Mouse (Mus musculus) heart, postnatal 0 days (tissue): ENCODE measurements around the gene Grin2d. TPM values are rescaled to one million over a fixed set of nuclear protein-coding genes. Genes with fewer than 3 reads are reported as not detected.
"Not testable (repeated sequence)": the region's sequence is repeated elsewhere in the genome, so short reads cannot be mapped to it uniquely, and the experiment has no call there.

Source experiments
- ATAC-seq: fragments of 200-750 bp; cut with Nextera tagmentation; 2 replicates; pipeline ENCODE4 v1.8.0; 2017; ENCODE audit warnings: low read depth, moderate number of reproducible peaks, moderate library complexity; ENCODE audit not compliant: insufficient read depth
- DNase-seq: peaks from one replicate; pipeline ENCODE4 v3.0.0-alpha.2; 2016; ENCODE audit warnings: low spot score
- H3K27ac ChIP-seq: fragments of 300-500 bp; sonication (generic); 2 replicates; pipeline ENCODE4 v1.5.1; 2014; ENCODE audit warnings: low read depth, mild to moderate bottlenecking
- H3K27me3 ChIP-seq: fragments of 300-500 bp; sonication (generic); 2 replicates; pipeline ENCODE4 v1.6.1; 2014; ENCODE audit warnings: low read length, mixed read lengths; ENCODE audit not compliant: control insufficient read depth, insufficient read depth
- H3K36me3 ChIP-seq: fragments of 300-500 bp; sonication (generic); replicated peaks from 2 replicates; pipeline ENCODE4 v1.6.1; 2014; ENCODE audit warnings: low read length, mixed read lengths; ENCODE audit not compliant: control insufficient read depth, insufficient read depth
- H3K4me1 ChIP-seq: fragments of 300-500 bp; sonication (generic); 2 replicates; pipeline ENCODE4 v1.6.1; 2014; ENCODE audit warnings: antibody characterized with exemption; ENCODE audit not compliant: control insufficient read depth, insufficient read depth
- H3K4me2 ChIP-seq: fragments of 300-500 bp; sonication (generic); 2 replicates; pipeline ENCODE4 v1.6.1; 2014; ENCODE audit warnings: low read depth, mild to moderate bottlenecking, low read length, moderate library complexity
- H3K4me3 ChIP-seq: fragments of 300-500 bp; sonication (generic); 2 replicates; pipeline ENCODE4 v1.5.1; 2014; ENCODE audit warnings: low read depth, low read length
- H3K9ac ChIP-seq: fragments of 300-500 bp; sonication (generic); replicated peaks from 2 replicates; pipeline ENCODE4 v1.6.1; 2014; ENCODE audit warnings: low read depth, low read length, mixed read lengths
- H3K9me3 ChIP-seq: fragments of 300-500 bp; sonication (generic); replicated peaks from 2 replicates; pipeline ENCODE4 v1.6.1; 2016; ENCODE audit warnings: low read length; ENCODE audit not compliant: control insufficient read depth
- CTCF ChIP-seq: IDR thresholded peaks from 2 replicates; pipeline ENCODE4 v1.5.1; 2016; ENCODE audit warnings: antibody characterized with exemption, control low read depth, low read depth
- EP300 ChIP-seq: IDR thresholded peaks from 2 replicates; pipeline ENCODE4 v1.6.1; 2016; ENCODE audit warnings: antibody characterized with exemption, low read depth
- WGBS: fragments of 180-500 bp; shearing (Covaris S2); extraction: QIAGEN DNeasy Blood & Tissue Kit; methylation state at CpG from one replicate; pipeline ENCODE4 v1.1.7; 2014; 5-methylcytosine and 5-hydroxymethylcytosine counted together
- polyA plus RNA-seq: library from polyadenylated mRNA; unstranded; fragments of >200 nt; fragmentation: Nextera tagmentation; extraction: Ambion mirVana; gene quantifications from 2 replicates; pipeline ENCODE4 v1.2.1, GENCODE M21; 2015
- total RNA-seq: library from RNA; depleted of rRNA; stranded (reverse); fragments of >200 nt; gene quantifications from 2 replicates; pipeline ENCODE4 v1.2.3, GENCODE M21; 2014; ENCODE audit warnings: low replicate concordance; rRNA removed

Gene Grin2d
- total RNA-seq (1.0 and 3.1 TPM in 2 replicates), polyA plus RNA-seq (0.12 and 0.16 TPM in 2 replicates)

GRCm38 (mm10) chr7:45878278-45878677, at the start of gene Grin2d:
Gene Grin2d (minus strand): TSS chr7:45878378.
- DNase-seq, H3K27me3 ChIP-seq, H3K9me3 ChIP-seq, H3K9ac ChIP-seq, H3K4me3 ChIP-seq, ATAC-seq, H3K4me2 ChIP-seq, H3K27ac ChIP-seq: not testable (repeated sequence)
- Histone ChIP-seq H3K4me1 (peaks cover 13% of the 10 kb centered on the region), H3K36me3 (peaks cover 77% of the 10 kb centered on the region)
- WGBS = 84% methylated on average over 1 of the region's 1 CpGs

- peak overlapping the region; percentile 28; the same call in 1 of the 2 replicates for H3K9ac ChIP-seq
- ATAC-seq = no peak
- 0 out of 2 replicates have a peak, but pooled peaks cover 5% of the 10 kb centered on the region for H3K27me3 ChIP-seq
- H3K27ac ChIP-seq = peak overlapping the region; percentile 90
- peak overlapping the region; percentile 51 for H3K4me3 ChIP-seq
- H3K4me1 ChIP-seq = no peaks in the 10 kb centered on the region
- TF ChIP-seq EP300 (no peak), CTCF (peak; percentile 18; the same call in 1 of the 2 replicates)
- no peaks in the 10 kb centered on the region for H3K36me3 ChIP-seq
- H3K4me2 ChIP-seq = peak overlapping the region; percentile 65
- H3K9me3 ChIP-seq = no peaks in the 10 kb centered on the region
- WGBS = 12% methylated on average over 14 of the region's 14 CpGs
- no peak for DNase-seq
Measured at GRCm38 (mm10) chr7:45924429-45924816, 46.2 kb upstream of the Grin2d start.

- Histone ChIP-seq H3K4me3 (peak within 1 kb of the TSS; percentile 51), H3K27ac (peak within 1 kb of the TSS; percentile 90), H3K4me2 (peak within 1 kb of the TSS; percentile 65), H3K9me3 (no peaks in the 10 kb centered on the region), H3K4me1 (no peaks in the 10 kb centered on the region), H3K9ac (peak within 1 kb of the TSS; percentile 28; the same call in 1 of the 2 replicates), H3K27me3 (no peaks in the 10 kb centered on the region), H3K36me3 (0 out of 2 replicates have a peak, but pooled peaks cover 3% of the 10 kb centered on the region)
- 5% methylated on average over 24 of the region's 24 CpGs for WGBS
- ATAC-seq (peak; percentile 80), DNase-seq (peak; percentile 90)
- no peak for TF ChIP-seq EP300
- no peak for TF ChIP-seq CTCF
Measured at GRCm38 (mm10) chr7:45923762-45924428, 45.7 kb upstream of the Grin2d start, which contains the start of gene Ccdc114. Gene Ccdc114 (plus strand): TSS chr7:45924072.

GRCm38 (mm10) chr7:45922928-45923761, 45.0 kb upstream of the Grin2d start:
- H3K9me3 ChIP-seq = no peaks in the 10 kb centered on the region
- TF ChIP-seq EP300 (no peak; the same call in 1 of the 2 replicates), CTCF (no peak)
- peak; percentile 86 for ATAC-seq
- peak overlapping the region; percentile 51 for H3K4me3 ChIP-seq
- peak overlapping the region; percentile 28; the same call in 1 of the 2 replicates for H3K9ac ChIP-seq
- peak; percentile 99 for DNase-seq
- H3K4me1 ChIP-seq = no peaks in the 10 kb centered on the region
- H3K36me3 ChIP-seq = 0 out of 2 replicates have a peak, but pooled peaks cover 3% of the 10 kb centered on the region
- peak overlapping the region; percentile 65 for H3K4me2 ChIP-seq
- WGBS = 1% methylated on average over 37 of the region's 37 CpGs
- no peaks in the 10 kb centered on the region for H3K27me3 ChIP-seq
- peak overlapping the region; percentile 90 for H3K27ac ChIP-seq

GRCm38 (mm10) chr7:45921950-45922600, 43.9 kb upstream of the Grin2d start:
- no peaks in the 10 kb centered on the region for H3K27me3 ChIP-seq
- no peak for ATAC-seq
- no peak overlapping the region for H3K9ac ChIP-seq
- no peak overlapping the region for H3K4me3 ChIP-seq
- H3K9me3 ChIP-seq = no peaks in the 10 kb centered on the region
- TF ChIP-seq EP300 = no peak
- TF ChIP-seq CTCF = no peak
- peaks cover 3% of the 10 kb centered on the region; the same call in 1 of the 2 replicates for H3K4me1 ChIP-seq
- H3K36me3 ChIP-seq = 0 out of 2 replicates have a peak, but pooled peaks cover 3% of the 10 kb centered on the region
- 82% methylated on average over 12 of the region's 12 CpGs for WGBS
- no peak overlapping the region for H3K4me2 ChIP-seq
- H3K27ac ChIP-seq = peak overlapping the region; percentile 90
- DNase-seq = no peak
